In genomic region chr14:82185334-82185733, GRCm38 (mm10) we compare ENCODE assay signal across 29 mouse cellular contexts.
DNase-seq lines count a peak whose midpoint lies in the region; ATAC-seq and TF ChIP-seq lines count a peak whose summit lies in the region.
"Had no signal": no experiment of that assay in that cellular context is flagged by ENCODE, and none has a peak within 500 bp of the region (broad histone marks: within the 10 kb centered on the region; RNA-seq: fewer than 3 reads in every experiment).

No protein-coding gene starts in this region.

- DNase-seq in forebrain, embryonic 14.5 days (ENCODE audit: low spot score), result peak; percentile 46
- DNase-seq in midbrain, embryonic 14.5 days, result peak; percentile 3
- DNase-seq in brain, embryonic 14.5 days (ENCODE audit: low read depth), result peak; percentile 65
- peak; percentile 7 for DNase-seq in forebrain, postnatal 0 days
- no peak for DNase-seq in urinary bladder, postnatal 4 days (ENCODE audit: low spot score in 2 of 2)
- DNase-seq: adrenal gland, postnatal 10 days; adrenal gland, postnatal 36 days; B cell, adult 2 months; cerebellum, adult 18-20 months; cerebellum, adult 9-10 months; cerebellum, postnatal 25 days; gastrocnemius, postnatal 10 days; gastrocnemius, postnatal 36 days; heart, adult 2 months; heart, postnatal 14 days; heart, postnatal 4 days had no signal

- H3K4me3 ChIP-seq in forebrain, embryonic 14.5 days (ENCODE audit: low read depth, low read length), result no peak overlapping the region
- no peak overlapping the region for H3K4me3 ChIP-seq in forebrain, embryonic 12.5 days (replicated peaks)
- H3K4me3 ChIP-seq in midbrain, embryonic 14.5 days (replicated peaks; ENCODE audit: low read depth, low read length), result no peak overlapping the region
- no peak overlapping the region for H3K4me3 ChIP-seq in midbrain, embryonic 15.5 days
- H3K4me3 ChIP-seq in forebrain, postnatal 0 days (ENCODE audit: low read depth, low read length), result no peak overlapping the region
- H3K4me3 ChIP-seq: embryonic facial prominence, embryonic 12.5 days; embryonic facial prominence, embryonic 15.5 days; heart, adult 2 months; heart, embryonic 10.5 days; heart, embryonic 13.5 days had no signal

- no peaks in the 10 kb centered on the region for H3K9me3 ChIP-seq in forebrain, embryonic 14.5 days (replicated peaks; ENCODE audit: control insufficient read depth, low read length)
- no peaks in the 10 kb centered on the region for H3K9me3 ChIP-seq in forebrain, embryonic 12.5 days
- H3K9me3 ChIP-seq in midbrain, embryonic 14.5 days (ENCODE audit: control insufficient read depth, low read length), result no peaks in the 10 kb centered on the region
- no peaks in the 10 kb centered on the region for H3K9me3 ChIP-seq in midbrain, embryonic 15.5 days
- no peaks in the 10 kb centered on the region for H3K9me3 ChIP-seq in forebrain, postnatal 0 days (ENCODE audit: low read length)
- H3K9me3 ChIP-seq: embryonic facial prominence, embryonic 12.5 days; embryonic facial prominence, embryonic 15.5 days; heart, embryonic 10.5 days; heart, embryonic 13.5 days had no signal

- no peak overlapping the region for H3K27ac ChIP-seq in forebrain, embryonic 14.5 days (ENCODE audit: low read depth, low read length)
- no peak overlapping the region for H3K27ac ChIP-seq in forebrain, embryonic 12.5 days
- no peak overlapping the region for H3K27ac ChIP-seq in midbrain, embryonic 14.5 days (replicated peaks; ENCODE audit: low read depth, low read length)
- no peak overlapping the region for H3K27ac ChIP-seq in midbrain, embryonic 15.5 days
- H3K27ac ChIP-seq in forebrain, postnatal 0 days (ENCODE audit: low read depth, low read length), result no peak overlapping the region
- H3K27ac ChIP-seq: embryonic facial prominence, embryonic 12.5 days; embryonic facial prominence, embryonic 15.5 days; heart, adult 2 months; heart, embryonic 10.5 days; heart, embryonic 13.5 days; hindbrain, embryonic 14.5 days; hindbrain, postnatal 0 days had no signal

- no peak overlapping the region for H3K9ac ChIP-seq in forebrain, embryonic 14.5 days (ENCODE audit: low read length)
- H3K9ac ChIP-seq in forebrain, embryonic 12.5 days, result no peak overlapping the region
- no peak overlapping the region for H3K9ac ChIP-seq in midbrain, embryonic 14.5 days (replicated peaks; ENCODE audit: low read length)
- H3K9ac ChIP-seq in midbrain, embryonic 15.5 days, result no peak overlapping the region
- H3K9ac ChIP-seq in forebrain, postnatal 0 days, result no peak overlapping the region
- H3K9ac ChIP-seq: embryonic facial prominence, embryonic 12.5 days; embryonic facial prominence, embryonic 15.5 days; heart, embryonic 13.5 days; hindbrain, embryonic 14.5 days had no signal

- H3K27me3 ChIP-seq in forebrain, embryonic 14.5 days (replicated peaks; ENCODE audit: control insufficient read depth, insufficient read depth, low read length), result no peaks in the 10 kb centered on the region
- no peaks in the 10 kb centered on the region for H3K27me3 ChIP-seq in forebrain, embryonic 12.5 days
- H3K27me3 ChIP-seq in midbrain, embryonic 14.5 days (ENCODE audit: control insufficient read depth, insufficient read depth, low read length), result no peaks in the 10 kb centered on the region
- H3K27me3 ChIP-seq in midbrain, embryonic 15.5 days (replicated peaks), result no peaks in the 10 kb centered on the region
- H3K27me3 ChIP-seq in forebrain, postnatal 0 days (ENCODE audit: insufficient read depth, low read length), result no peaks in the 10 kb centered on the region
- H3K27me3 ChIP-seq: CH12.LX; embryonic facial prominence, embryonic 12.5 days; embryonic facial prominence, embryonic 15.5 days; heart, embryonic 13.5 days; Patski had no signal

- H3K4me2 ChIP-seq in forebrain, embryonic 14.5 days (ENCODE audit: low read length), result no peak overlapping the region
- H3K4me2 ChIP-seq in forebrain, embryonic 12.5 days, result no peak overlapping the region
- H3K4me2 ChIP-seq in midbrain, embryonic 14.5 days (ENCODE audit: low read length), result no peak overlapping the region
- no peak overlapping the region for H3K4me2 ChIP-seq in midbrain, embryonic 15.5 days
- H3K4me2 ChIP-seq in forebrain, postnatal 0 days (ENCODE audit: low read depth), result no peak overlapping the region
- H3K4me2 ChIP-seq: embryonic facial prominence, embryonic 12.5 days; embryonic facial prominence, embryonic 15.5 days; heart, embryonic 13.5 days; hindbrain, embryonic 14.5 days had no signal

- TF ChIP-seq POLR2A in brain, embryonic 14.5 days (IDR thresholded peaks at IDR 0.05; ENCODE audit: borderline replicate concordance, extremely low read depth, insufficient read depth, insufficient read length, poor library complexity, severe bottlenecking), result no peak

- no peaks in the 10 kb centered on the region for H3K4me1 ChIP-seq in forebrain, embryonic 14.5 days (ENCODE audit: control insufficient read depth, insufficient read depth, low read length)
- no peaks in the 10 kb centered on the region for H3K4me1 ChIP-seq in forebrain, embryonic 12.5 days
- H3K4me1 ChIP-seq in midbrain, embryonic 14.5 days (ENCODE audit: control insufficient read depth, insufficient read depth, low read length), result no peaks in the 10 kb centered on the region
- no peaks in the 10 kb centered on the region for H3K4me1 ChIP-seq in midbrain, embryonic 15.5 days
- no peaks in the 10 kb centered on the region for H3K4me1 ChIP-seq in forebrain, postnatal 0 days (ENCODE audit: insufficient read depth)
- H3K4me1 ChIP-seq: embryonic facial prominence, embryonic 12.5 days; embryonic facial prominence, embryonic 15.5 days; heart, embryonic 10.5 days; heart, embryonic 13.5 days had no signal

- no peaks in the 10 kb centered on the region for H3K36me3 ChIP-seq in forebrain, embryonic 14.5 days (ENCODE audit: control insufficient read depth, insufficient read depth, low read length)
- H3K36me3 ChIP-seq in forebrain, embryonic 12.5 days (replicated peaks), result no peaks in the 10 kb centered on the region
- H3K36me3 ChIP-seq in midbrain, embryonic 14.5 days (ENCODE audit: control insufficient read depth, insufficient read depth, low read length), result no peaks in the 10 kb centered on the region
- no peaks in the 10 kb centered on the region for H3K36me3 ChIP-seq in midbrain, embryonic 15.5 days (replicated peaks)
- no peaks in the 10 kb centered on the region for H3K36me3 ChIP-seq in forebrain, postnatal 0 days (ENCODE audit: insufficient read depth)
- H3K36me3 ChIP-seq: embryonic facial prominence, embryonic 12.5 days; embryonic facial prominence, embryonic 15.5 days; G1E; heart, embryonic 10.5 days; heart, embryonic 13.5 days had no signal

- TF ChIP-seq CTCF in brain, embryonic 14.5 days (IDR thresholded peaks at IDR 0.05; ENCODE audit: borderline replicate concordance, extremely low read depth, insufficient read depth, insufficient read length), result no peak
- TF ChIP-seq CTCF in forebrain, postnatal 0 days (IDR thresholded peaks at IDR 0.05; ENCODE audit: low read depth), result no peak

- peak; percentile 34 for ATAC-seq in forebrain, embryonic 14.5 days
- no peak for ATAC-seq in forebrain, embryonic 12.5 days (ENCODE audit: low FRiP score)
- ATAC-seq in midbrain, embryonic 14.5 days (ENCODE audit: low FRiP score, low TSS enrichment), result no peak
- no peak for ATAC-seq in midbrain, embryonic 15.5 days (replicated peaks)
- ATAC-seq in forebrain, postnatal 0 days, result peak; percentile 34; the same call in 1 of the 2 replicates
- ATAC-seq: hindbrain, postnatal 0 days; inflammation-experienced regulatory T-cells, adult 6 months; intestine, embryonic 16.5 days; Patski had no signal

- WGBS in forebrain, embryonic 14.5 days, result 57% methylated on average over 1 of the region's 1 CpGs
- WGBS in forebrain, embryonic 12.5 days, result 64% methylated on average over 1 of the region's 1 CpGs
- WGBS in midbrain, embryonic 14.5 days, result 79% methylated on average over 1 of the region's 1 CpGs
- WGBS in midbrain, embryonic 15.5 days, result 55% methylated on average over 1 of the region's 1 CpGs
- whole genome bisulfite sequencing in forebrain, postnatal 0 days, result 26% methylated on average over 1 of the region's 1 CpGs

Comparison
In these comparisons a context has a peak if more than half of its experiments do, and no peak if none do; other contexts are left out.
1. ATAC-seq: peak in forebrain, embryonic 14.5 days (single experiment) and forebrain, postnatal 0 days (single experiment); none in forebrain, embryonic 12.5 days (single experiment), midbrain, embryonic 14.5 days (single experiment) and midbrain, embryonic 15.5 days (single experiment).
2. DNase-seq: peak in forebrain, embryonic 14.5 days (single experiment), midbrain, embryonic 14.5 days (single experiment), brain, embryonic 14.5 days (single experiment) and forebrain, postnatal 0 days (single experiment); none in urinary bladder, postnatal 4 days (0 of 2).